Mouse (Mus musculus): Measurements from ENCODE around the gene Prkca. TPM values are rescaled to one million over a fixed set of nuclear protein-coding genes. Genes with fewer than 3 reads are reported as not detected.
"Not testable (repeated sequence)": the region's sequence is repeated elsewhere in the genome, so short reads cannot be mapped to it uniquely, and the experiment has no call there.

Prkca gene
- total and polyA plus RNA-seq, 3 experiments: 11.6 to 33.4 (median 32.2) TPM

DNA sequence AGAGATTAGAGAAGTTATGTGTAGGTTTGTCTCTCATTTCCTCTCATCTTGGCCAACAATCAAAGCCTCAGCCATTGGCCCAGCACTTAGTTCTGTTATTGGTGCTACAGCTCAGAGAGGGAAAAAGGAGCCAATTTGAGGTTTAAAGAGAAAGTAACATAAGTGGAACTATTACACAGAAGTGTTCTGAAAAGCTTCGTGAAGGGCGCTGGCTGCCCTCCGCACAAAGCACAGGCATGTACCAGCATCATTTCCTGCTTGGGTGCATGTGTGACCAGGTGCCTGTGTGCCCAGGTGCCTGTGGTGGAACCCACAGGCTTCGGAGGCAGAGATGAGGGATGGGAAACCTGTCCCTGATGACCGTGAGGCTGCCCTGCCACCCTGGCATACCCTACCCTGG is 255.7 kb downstream of the Prkca start:
- no peak for DNase-seq
- Histone ChIP-seq H3K27me3 (ENCODE audit: control insufficient read depth, insufficient read depth, low read length) (no peaks in the 10 kb centered on the region), H3K4me1 (ENCODE audit: control insufficient read depth, insufficient read depth, low read length) (peaks cover 5% of the 10 kb centered on the region), H3K9ac (ENCODE audit: low read depth, low read length) (no peak overlapping the region), H3K79me2 (replicated peaks; ENCODE audit: control insufficient read depth, insufficient read depth, low read length) (no peaks in the 10 kb centered on the region), H3K36me3 (ENCODE audit: control insufficient read depth, insufficient read depth, low read length) (no peaks in the 10 kb centered on the region), H3K4me3 (no peak overlapping the region), H3K27ac (no peak overlapping the region)
- intact Hi-C loops (cut with DNase I): no loop called here
- WGBS: 94% methylated on average over 5 of the region's 5 CpGs
- no peak for TF ChIP-seq POLR2A (IDR thresholded peaks at IDR 0.05; ENCODE audit: insufficient read depth, low read depth, low read length)
- no peak for TF ChIP-seq EP300 (IDR thresholded peaks at IDR 0.05; ENCODE audit: insufficient read depth, low read depth, low read length)

- WGBS: 82% methylated on average over 1 of the region's 1 CpGs
- H3K9ac ChIP-seq (ENCODE audit: low read depth, low read length); DNase-seq; H3K4me1 ChIP-seq (ENCODE audit: control insufficient read depth, insufficient read depth, low read length); H3K27ac ChIP-seq; H3K27me3 ChIP-seq (ENCODE audit: control insufficient read depth, insufficient read depth, low read length); intact Hi-C loops (cut with DNase I); H3K36me3 ChIP-seq (ENCODE audit: control insufficient read depth, insufficient read depth, low read length); H3K79me2 ChIP-seq (replicated peaks; ENCODE audit: control insufficient read depth, insufficient read depth, low read length); H3K4me3 ChIP-seq: not testable (repeated sequence)
Measured at GRCm38 (mm10) chr11:108087105-108087700, 256.5 kb downstream of the Prkca start.

GRCm38 (mm10) chr11:108082673-108083072 is 261.1 kb downstream of the Prkca start:
- no peak for DNase-seq
- Histone ChIP-seq H3K79me2 (replicated peaks; ENCODE audit: control insufficient read depth, insufficient read depth, low read length) (no peaks in the 10 kb centered on the region), H3K9ac (ENCODE audit: low read depth, low read length) (no peak overlapping the region), H3K4me3 (no peak overlapping the region), H3K27me3 (ENCODE audit: control insufficient read depth, insufficient read depth, low read length) (no peaks in the 10 kb centered on the region), H3K27ac (no peak overlapping the region), H3K4me1 (ENCODE audit: control insufficient read depth, insufficient read depth, low read length) (peaks cover 2% of the 10 kb centered on the region; the same call in 1 of the 2 replicates), H3K36me3 (ENCODE audit: control insufficient read depth, insufficient read depth, low read length) (no peaks in the 10 kb centered on the region)
- no peak for TF ChIP-seq EP300 (IDR thresholded peaks at IDR 0.05; ENCODE audit: insufficient read depth, low read depth, low read length)
- intact Hi-C loops (cut with DNase I): no loop called here

DNA sequence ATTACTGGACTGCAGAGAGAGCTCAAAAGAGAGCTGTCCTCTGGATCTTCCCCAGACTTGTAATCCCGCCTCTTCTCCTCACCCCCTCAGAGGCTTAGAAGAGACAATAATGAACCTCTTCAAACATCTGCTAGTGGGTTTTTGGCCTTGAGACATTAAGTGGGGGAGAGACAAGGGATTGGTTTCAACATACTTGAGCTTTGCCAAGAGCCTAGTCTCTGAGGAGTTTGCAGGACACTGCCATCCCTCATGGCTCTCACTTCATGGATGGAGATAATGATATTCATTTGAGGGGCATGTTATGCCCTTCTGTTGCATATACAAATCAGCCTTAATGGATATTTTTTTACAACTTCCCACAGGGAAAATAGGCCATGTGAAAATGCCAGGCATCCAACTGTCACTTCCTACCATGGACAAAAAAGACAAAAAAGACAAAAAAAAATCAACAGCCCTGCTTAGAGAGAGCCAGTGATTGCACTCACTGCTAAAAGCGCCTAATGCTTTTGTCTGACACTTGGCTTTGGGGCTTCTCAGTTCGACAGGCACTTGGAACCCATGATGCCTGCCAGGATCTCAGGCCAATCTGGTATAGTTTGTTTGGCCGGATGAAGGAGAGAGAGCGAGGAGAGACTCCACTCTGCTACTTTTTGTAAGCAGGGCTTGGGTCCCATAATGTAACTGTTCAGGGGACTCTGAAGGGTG is 263.6 kb downstream of the Prkca start:
- intact Hi-C loops (cut with DNase I): no loop called here
- no peaks in the 10 kb centered on the region for H3K27me3 ChIP-seq (ENCODE audit: control insufficient read depth, insufficient read depth, low read length)
- no peak overlapping the region for H3K4me3 ChIP-seq
- H3K36me3 ChIP-seq (ENCODE audit: control insufficient read depth, insufficient read depth, low read length): no peaks in the 10 kb centered on the region
- no peaks in the 10 kb centered on the region for H3K79me2 ChIP-seq (replicated peaks; ENCODE audit: control insufficient read depth, insufficient read depth, low read length)
- H3K4me1 ChIP-seq (ENCODE audit: control insufficient read depth, insufficient read depth, low read length): peaks cover 2% of the 10 kb centered on the region; the same call in 1 of the 2 replicates
- DNase-seq: peak in 1 of 2 experiments; percentile 13
- 64% methylated on average over 5 of the region's 5 CpGs for whole genome bisulfite sequencing
- TF ChIP-seq POLR2A (IDR thresholded peaks at IDR 0.05; ENCODE audit: insufficient read depth, low read depth, low read length): no peak
- no peak overlapping the region for H3K9ac ChIP-seq (ENCODE audit: low read depth, low read length)
- no peak overlapping the region for H3K27ac ChIP-seq

GRCm38 (mm10) chr11:108079454-108079853 is 264.3 kb downstream of the Prkca start:
- intact Hi-C loops (cut with DNase I): no loop called here
- no peak for DNase-seq
- H3K9ac ChIP-seq (ENCODE audit: low read depth, low read length): no peak overlapping the region
- WGBS: 90% methylated on average over 5 of the region's 5 CpGs
- H3K36me3 ChIP-seq (ENCODE audit: control insufficient read depth, insufficient read depth, low read length): no peaks in the 10 kb centered on the region
- H3K79me2 ChIP-seq (replicated peaks; ENCODE audit: control insufficient read depth, insufficient read depth, low read length): no peaks in the 10 kb centered on the region
- no peak overlapping the region for H3K4me3 ChIP-seq
- TF ChIP-seq EP300 (IDR thresholded peaks at IDR 0.05; ENCODE audit: insufficient read depth, low read depth, low read length) (no peak), POLR2A (IDR thresholded peaks at IDR 0.05; ENCODE audit: insufficient read depth, low read depth, low read length) (no peak), CTCF (IDR thresholded peaks at IDR 0.05) (no peak)
- H3K4me1 ChIP-seq (ENCODE audit: control insufficient read depth, insufficient read depth, low read length): peaks cover 2% of the 10 kb centered on the region; the same call in 1 of the 2 replicates
- no peak overlapping the region for H3K27ac ChIP-seq
- no peaks in the 10 kb centered on the region for H3K27me3 ChIP-seq (ENCODE audit: control insufficient read depth, insufficient read depth, low read length)

GRCm38 (mm10) chr11:108077514-108077913 is 266.2 kb downstream of the Prkca start:
- H3K27ac ChIP-seq: no peak overlapping the region
- no peak overlapping the region for H3K9ac ChIP-seq (ENCODE audit: low read depth, low read length)
- H3K4me3 ChIP-seq: no peak overlapping the region
- no peaks in the 10 kb centered on the region for H3K27me3 ChIP-seq (ENCODE audit: control insufficient read depth, insufficient read depth, low read length)
- H3K79me2 ChIP-seq (replicated peaks; ENCODE audit: control insufficient read depth, insufficient read depth, low read length): no peaks in the 10 kb centered on the region
- intact Hi-C loops (cut with DNase I): no loop called here
- TF ChIP-seq EP300 (IDR thresholded peaks at IDR 0.05; ENCODE audit: insufficient read depth, low read depth, low read length): no peak
- TF ChIP-seq POLR2A (IDR thresholded peaks at IDR 0.05; ENCODE audit: insufficient read depth, low read depth, low read length): no peak
- TF ChIP-seq CTCF (IDR thresholded peaks at IDR 0.05): no peak
- H3K36me3 ChIP-seq (ENCODE audit: control insufficient read depth, insufficient read depth, low read length): no peaks in the 10 kb centered on the region
- 94% methylated on average over 3 of the region's 3 CpGs for WGBS
- no peak for DNase-seq
- H3K4me1 ChIP-seq (ENCODE audit: control insufficient read depth, insufficient read depth, low read length): peaks cover 3% of the 10 kb centered on the region; the same call in 1 of the 2 replicates

Data from heart, adult 2 months (tissue).